Mouse (Mus musculus): ENCODE data around the gene Smad3. TPM values are rescaled to one million over a fixed set of nuclear protein-coding genes. Genes with fewer than 3 reads are reported as not detected.

Smad3 gene
- total and polyA plus RNA-seq, 3 experiments = 0.81 to 1.5 (median 1.2) TPM

GRCm38 (mm10) chr9:63658970-63659371 is 98.8 kb downstream of the Smad3 start:
- H3K4me3 ChIP-seq (replicated peaks in 1 of 3; ENCODE audit: low read depth in 2 of 3, low read length in 2 of 3, poor library complexity in 1 of 3) = no peak overlapping the region
- H3K4me1 ChIP-seq (ENCODE audit: control insufficient read depth in 1 of 2, insufficient read depth in 2 of 2) = peaks cover 3 to 25% of the 10 kb centered on the region in 2 experiments
- H3K27ac ChIP-seq (ENCODE audit: insufficient read depth, low read depth) = no peak overlapping the region
- no peak for TF ChIP-seq ZC3H11A (IDR thresholded peaks at IDR 0.05; ENCODE audit: low read depth, low read length)
- no peak for TF ChIP-seq ZNF384 (IDR thresholded peaks at IDR 0.05; ENCODE audit: low read depth, low read length)
- no peak for TF ChIP-seq TCF12 (IDR thresholded peaks at IDR 0.05; ENCODE audit: low read depth, low read length)
- TF ChIP-seq PAX5 (IDR thresholded peaks at IDR 0.05; ENCODE audit: low read length) = no peak
- TF ChIP-seq USF1 (IDR thresholded peaks at IDR 0.05; ENCODE audit: low read depth, low read length) = no peak
- no peak for TF ChIP-seq IRF4 (IDR thresholded peaks at IDR 0.05; ENCODE audit: low read depth, low read length)
- TF ChIP-seq SIN3A (IDR thresholded peaks at IDR 0.05; ENCODE audit: low read length) = no peak
- no peak for TF ChIP-seq MAFK (IDR thresholded peaks at IDR 0.05; ENCODE audit: insufficient replicate concordance, low read length)
- no peak for TF ChIP-seq USF2 (conservative IDR thresholded peaks at IDR 0.05; ENCODE audit: low read depth, low read length)
- TF ChIP-seq POLR2A (IDR thresholded peaks at IDR 0.05; ENCODE audit: low read depth, low read length) = no peak
- no peak for TF ChIP-seq CTCF (conservative IDR thresholded peaks at IDR 0.05 in 1 of 2, IDR thresholded peaks at IDR 0.05 in 1 of 2; ENCODE audit: low read depth in 2 of 2, low read length in 2 of 2)
- TF ChIP-seq MEF2A (IDR thresholded peaks at IDR 0.05; ENCODE audit: borderline replicate concordance, low read depth, low read length) = no peak
- TF ChIP-seq GABPA (IDR thresholded peaks at IDR 0.05; ENCODE audit: insufficient replicate concordance, low read depth, low read length) = no peak
- no peak for TF ChIP-seq NRF1 (IDR thresholded peaks at IDR 0.05; ENCODE audit: low read depth, low read length)
- in situ Hi-C loops (cut with MboI; ENCODE audit: low pct_ligation_motif_present, low pct_unique_long_range_greater_than_20kb, low sequenced_read_pairs) = no loop called here
- no peaks in the 10 kb centered on the region for H3K36me3 ChIP-seq (replicated peaks in 1 of 2; ENCODE audit: control insufficient read depth in 1 of 2, insufficient read depth in 1 of 2, low read length in 1 of 2)
- no peak for DNase-seq (ENCODE audit: extremely low read depth)
- no peak overlapping the region for H3K4me2 ChIP-seq (ENCODE audit: insufficient read depth, low read depth, poor library complexity, severe bottlenecking)
- dilution Hi-C loops (cut with MboI; ENCODE audit: extremely low pct_ligation_motif_present, extremely low pct_unique_long_range_greater_than_20kb, low sequenced_read_pairs) = no loop called here
- no peak overlapping the region for H3K9ac ChIP-seq (ENCODE audit: insufficient read depth, low read depth)
- no peaks in the 10 kb centered on the region for H3K79me2 ChIP-seq (replicated peaks; ENCODE audit: control insufficient read depth, extremely low read depth, insufficient read depth, poor library complexity, severe bottlenecking)
- no peaks in the 10 kb centered on the region for H3K27me3 ChIP-seq (replicated peaks)
- no peaks in the 10 kb centered on the region for H3K9me3 ChIP-seq (replicated peaks; ENCODE audit: low read length)

DNA sequence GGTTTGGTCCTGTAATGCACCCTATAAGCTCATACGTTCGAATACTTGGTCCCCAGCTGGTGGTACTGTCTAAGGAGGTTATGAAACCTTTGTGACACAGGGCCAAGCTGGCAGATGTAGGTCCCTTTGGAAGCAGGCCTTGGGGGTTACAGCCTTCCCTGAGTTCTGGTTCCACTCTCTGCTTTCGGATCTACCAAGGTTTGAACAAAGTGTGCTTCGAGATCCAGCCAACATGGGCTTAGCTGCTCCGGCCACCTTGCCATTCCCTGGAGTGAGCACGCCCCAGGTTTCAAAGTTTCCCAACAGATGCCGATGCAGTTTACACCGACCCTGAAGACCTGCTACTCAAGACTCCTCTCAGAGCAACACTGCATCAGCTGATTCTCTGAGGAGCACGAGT is 99.4 kb downstream of the Smad3 start:
- Histone ChIP-seq H3K4me1 (ENCODE audit: control insufficient read depth in 1 of 2, insufficient read depth in 2 of 2) (peaks cover 6 to 27% of the 10 kb centered on the region in 2 experiments), H3K4me3 (replicated peaks in 1 of 3; ENCODE audit: low read depth in 2 of 3, low read length in 2 of 3, poor library complexity in 1 of 3) (no peak overlapping the region), H3K9ac (ENCODE audit: insufficient read depth, low read depth) (no peak overlapping the region), H3K27ac (ENCODE audit: insufficient read depth, low read depth) (no peak overlapping the region), H3K79me2 (replicated peaks; ENCODE audit: control insufficient read depth, extremely low read depth, insufficient read depth, poor library complexity, severe bottlenecking) (no peaks in the 10 kb centered on the region), H3K27me3 (replicated peaks) (no peaks in the 10 kb centered on the region), H3K4me2 (ENCODE audit: insufficient read depth, low read depth, poor library complexity, severe bottlenecking) (no peak overlapping the region), H3K9me3 (replicated peaks; ENCODE audit: low read length) (no peaks in the 10 kb centered on the region), H3K36me3 (replicated peaks in 1 of 2; ENCODE audit: control insufficient read depth in 1 of 2, insufficient read depth in 1 of 2, low read length in 1 of 2) (no peaks in the 10 kb centered on the region)
- no peak for TF ChIP-seq CHD1 (IDR thresholded peaks at IDR 0.05; ENCODE audit: low read depth, low read length)
- no peak for TF ChIP-seq TCF12 (IDR thresholded peaks at IDR 0.05; ENCODE audit: low read depth, low read length)
- TF ChIP-seq ZNF384 (IDR thresholded peaks at IDR 0.05; ENCODE audit: low read depth, low read length) = no peak
- no peak for TF ChIP-seq E2F4 (IDR thresholded peaks at IDR 0.05; ENCODE audit: insufficient replicate concordance, low read depth, low read length)
- no peak for TF ChIP-seq RCOR1 (conservative IDR thresholded peaks at IDR 0.05; ENCODE audit: low read depth, low read length)
- TF ChIP-seq MYC (IDR thresholded peaks at IDR 0.05; ENCODE audit: low read depth, low read length) = no peak
- TF ChIP-seq JUN (IDR thresholded peaks at IDR 0.05; ENCODE audit: insufficient read depth, low read depth, low read length) = no peak
- TF ChIP-seq POLR2A (IDR thresholded peaks at IDR 0.05; ENCODE audit: low read depth, low read length) = no peak
- no peak for TF ChIP-seq MAX (IDR thresholded peaks at IDR 0.05; ENCODE audit: low read length)
- no peak for TF ChIP-seq USF1 (IDR thresholded peaks at IDR 0.05; ENCODE audit: low read depth, low read length)
- TF ChIP-seq MAFK (IDR thresholded peaks at IDR 0.05; ENCODE audit: insufficient replicate concordance, low read length) = no peak
- no peak for TF ChIP-seq EP300 (IDR thresholded peaks at IDR 0.05; ENCODE audit: low read length)
- TF ChIP-seq MXI1 (IDR thresholded peaks at IDR 0.05; ENCODE audit: low read depth, low read length) = no peak
- dilution Hi-C loops (cut with MboI; ENCODE audit: extremely low pct_ligation_motif_present, extremely low pct_unique_long_range_greater_than_20kb, low sequenced_read_pairs) = no loop called here
- in situ Hi-C loops (cut with MboI; ENCODE audit: low pct_ligation_motif_present, low pct_unique_long_range_greater_than_20kb, low sequenced_read_pairs) = no loop called here
- DNase-seq (ENCODE audit: extremely low read depth) = no peak

All from CH12.LX (cell line).